Mouse (Mus musculus) stomach, embryonic 15.5 days (tissue): Measurements from ENCODE around the gene Tns1. TPM values are rescaled to one million over a fixed set of nuclear protein-coding genes. Genes with fewer than 3 reads are reported as not detected.
A peak's percentile ranks its signal among the peaks of the same experiment; 100 is the strongest.

Experiments
- ATAC-seq: fragments of 200-750 bp; cut with Nextera tagmentation; 2 replicates; pipeline ENCODE4 v1.8.0; 2017; ENCODE audit warnings: low read depth, moderate number of reproducible peaks, moderate TSS enrichment; ENCODE audit not compliant: insufficient read depth, low FRiP score
- H3K27ac ChIP-seq: fragments of 300-500 bp; sonication (generic); 2 replicates; pipeline ENCODE4 v1.5.1; 2015; ENCODE audit warnings: mild to moderate bottlenecking, inconsistent platforms
- H3K27me3 ChIP-seq: fragments of 300-500 bp; sonication (generic); replicated peaks from 2 replicates; pipeline ENCODE4 v1.6.1; 2015; ENCODE audit warnings: inconsistent platforms
- H3K36me3 ChIP-seq: fragments of 300-500 bp; sonication (generic); 2 replicates; pipeline ENCODE4 v1.6.1; 2015; ENCODE audit warnings: inconsistent platforms
- H3K4me1 ChIP-seq: fragments of 300-500 bp; sonication (generic); 2 replicates; pipeline ENCODE4 v1.6.1; 2015; ENCODE audit warnings: inconsistent platforms
- H3K4me2 ChIP-seq: fragments of 300-500 bp; sonication (generic); 2 replicates; pipeline ENCODE4 v1.6.1; 2015; ENCODE audit warnings: mild to moderate bottlenecking, inconsistent platforms
- H3K4me3 ChIP-seq: fragments of 300-500 bp; sonication (generic); replicated peaks from 2 replicates; pipeline ENCODE4 v1.5.1; 2015; ENCODE audit warnings: inconsistent platforms
- H3K9ac ChIP-seq: fragments of 300-500 bp; sonication (generic); 2 replicates; pipeline ENCODE4 v1.6.1; 2015; ENCODE audit warnings: inconsistent platforms
- H3K9me3 ChIP-seq: fragments of 300-500 bp; sonication (generic); 2 replicates; pipeline ENCODE4 v1.6.1; 2016; ENCODE audit warnings: inconsistent platforms
- WGBS: fragments of 180-500 bp; shearing (Covaris S2); methylation state at CpG from one replicate; pipeline ENCODE4 v1.1.7; 2015; 5-methylcytosine and 5-hydroxymethylcytosine counted together
- polyA plus RNA-seq: library from polyadenylated mRNA; unstranded; fragments of >200 nt; fragmentation: Nextera tagmentation; extraction: Ambion mirVana; gene quantifications from 2 replicates; pipeline ENCODE4 v1.2.1, GENCODE M21; 2015

The Tns1 gene
- polyA plus RNA-seq, 1 experiment from 2014 or later, result 34.5 TPM

DNA sequence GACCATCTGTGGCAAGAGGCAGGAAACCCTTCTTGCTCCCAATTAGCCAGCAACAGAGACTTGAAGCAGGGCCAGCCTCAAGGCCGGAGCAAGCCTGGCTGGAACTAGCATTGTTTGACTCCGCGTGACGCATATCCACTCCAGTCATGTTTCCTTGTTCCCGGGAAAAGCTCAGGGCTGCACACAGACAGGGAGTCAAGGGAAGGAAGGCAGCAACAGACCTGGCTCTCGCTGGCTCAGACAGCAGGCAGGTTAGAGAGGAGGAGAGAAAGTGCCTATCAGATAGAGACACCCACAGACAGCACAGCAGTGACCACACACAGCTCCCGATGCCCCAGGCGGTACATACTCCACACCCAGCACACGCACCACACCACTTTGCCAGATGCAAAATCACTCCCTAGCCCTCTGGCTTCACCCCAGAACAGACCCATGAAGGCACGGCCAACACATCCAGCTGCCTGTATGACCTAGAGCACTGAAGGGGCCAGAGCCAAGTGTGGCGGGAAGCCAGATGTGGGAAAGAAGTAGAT is 96.6 kb downstream of the Tns1 start:
- peak; percentile 28; the same call in 1 of the 2 replicates for ATAC-seq
- Histone ChIP-seq H3K4me2 (peak overlapping the region; percentile 1; the same call in 1 of the 2 replicates), H3K27ac (peak overlapping the region; percentile 71), H3K9ac (no peak overlapping the region), H3K4me1 (peaks cover 80% of the 10 kb centered on the region), H3K36me3 (no peaks in the 10 kb centered on the region), H3K4me3 (no peak overlapping the region), H3K27me3 (no peaks in the 10 kb centered on the region), H3K9me3 (no peaks in the 10 kb centered on the region)
- 25% methylated on average over 11 of the region's 11 CpGs for WGBS

DNA sequence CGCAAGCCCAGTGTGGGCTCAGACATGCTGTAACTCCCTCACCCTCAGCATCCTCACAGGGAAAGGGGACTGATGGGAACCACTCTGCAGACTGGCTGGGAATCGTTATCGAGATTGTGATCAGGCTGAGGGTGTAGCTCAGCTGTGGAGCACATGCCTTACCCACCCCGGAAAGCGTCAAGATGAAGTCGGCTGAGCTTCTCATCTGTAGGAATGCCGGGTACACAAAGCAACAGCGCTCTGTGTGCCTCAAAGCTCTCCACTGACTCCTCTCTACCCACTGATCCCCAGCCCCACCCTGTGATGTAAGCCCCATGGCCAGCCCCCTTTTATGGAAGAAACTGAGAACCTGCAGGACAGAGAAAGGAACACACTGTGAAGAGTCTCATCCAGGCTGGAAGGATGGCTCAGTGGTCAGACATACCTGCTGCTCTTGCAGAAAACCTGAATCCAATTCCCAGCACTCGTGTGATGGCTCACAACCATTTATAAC is 97.5 kb downstream of the Tns1 start:
- no peak for ATAC-seq
- no peaks in the 10 kb centered on the region for H3K9me3 ChIP-seq
- H3K4me3 ChIP-seq, result no peak overlapping the region
- no peaks in the 10 kb centered on the region for H3K27me3 ChIP-seq
- no peak overlapping the region for H3K9ac ChIP-seq
- no peaks in the 10 kb centered on the region for H3K36me3 ChIP-seq
- WGBS, result 66% methylated on average over 9 of the region's 9 CpGs
- H3K27ac ChIP-seq, result peak overlapping the region; percentile 71
- H3K4me1 ChIP-seq, result peaks cover 74% of the 10 kb centered on the region
- H3K4me2 ChIP-seq, result no peak overlapping the region

DNA sequence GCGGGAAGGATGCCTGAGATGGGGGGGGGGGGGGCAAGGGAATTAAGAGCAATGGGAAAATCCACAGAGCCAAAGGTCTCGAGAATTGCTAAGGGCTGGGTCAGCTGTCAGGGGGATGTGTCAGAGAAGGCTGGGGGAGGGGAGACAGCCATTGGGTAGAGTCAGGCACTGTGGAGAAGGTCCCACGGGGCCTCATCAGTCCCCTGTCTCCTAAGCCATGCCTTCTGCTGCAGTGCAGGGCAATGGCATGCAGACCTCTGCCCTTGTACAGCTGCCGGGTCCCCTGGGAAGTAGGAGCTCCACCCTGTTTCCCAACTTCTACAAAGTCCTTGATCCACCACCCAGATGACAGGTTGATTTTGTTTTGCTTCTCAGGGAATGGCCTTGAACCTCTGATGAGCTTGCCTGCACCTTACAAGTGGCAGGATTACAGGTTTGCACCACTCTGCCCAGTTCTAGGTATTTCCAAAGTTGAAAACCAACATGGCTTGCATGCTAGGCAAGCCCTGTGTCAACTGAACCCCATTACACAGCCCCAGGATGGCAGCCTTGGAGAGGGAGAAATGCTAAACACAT is 98.5 kb downstream of the Tns1 start:
- no peak for ATAC-seq
- Histone ChIP-seq H3K9me3 (no peaks in the 10 kb centered on the region), H3K4me2 (no peak overlapping the region)

DNA sequence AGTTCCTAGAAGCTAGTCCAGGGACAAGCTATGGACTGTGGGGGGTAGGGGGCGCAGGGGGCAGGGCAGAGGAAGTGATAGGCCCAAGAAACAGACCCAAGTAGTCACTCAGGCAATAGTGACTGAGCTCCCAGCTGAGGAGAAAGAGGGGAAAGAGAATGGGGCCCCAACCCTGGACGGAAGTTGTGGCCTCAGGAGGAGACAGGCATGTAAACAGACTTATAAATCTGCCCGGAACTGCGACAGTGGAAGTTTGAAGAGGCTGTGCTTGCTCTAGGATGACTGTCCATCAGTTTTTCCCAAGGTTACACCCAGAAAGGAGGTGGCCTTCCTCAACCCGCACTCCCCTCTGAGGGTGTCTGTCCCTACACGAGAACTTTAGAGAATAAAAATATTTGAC is 99.0 kb downstream of the Tns1 start:
- H3K4me3 ChIP-seq, result no peak overlapping the region

More for the DNA sequence above, 98.5 kb downstream of the Tns1 start:
- Histone ChIP-seq H3K4me3 (no peak overlapping the region), H3K27ac (peak overlapping the region; percentile 64; the same call in 1 of the 2 replicates), H3K4me1 (peaks cover 64% of the 10 kb centered on the region), H3K27me3 (no peaks in the 10 kb centered on the region), H3K9ac (no peak overlapping the region), H3K36me3 (no peaks in the 10 kb centered on the region)
- WGBS, result 40% methylated on average over 4 of the region's 4 CpGs

DNA sequence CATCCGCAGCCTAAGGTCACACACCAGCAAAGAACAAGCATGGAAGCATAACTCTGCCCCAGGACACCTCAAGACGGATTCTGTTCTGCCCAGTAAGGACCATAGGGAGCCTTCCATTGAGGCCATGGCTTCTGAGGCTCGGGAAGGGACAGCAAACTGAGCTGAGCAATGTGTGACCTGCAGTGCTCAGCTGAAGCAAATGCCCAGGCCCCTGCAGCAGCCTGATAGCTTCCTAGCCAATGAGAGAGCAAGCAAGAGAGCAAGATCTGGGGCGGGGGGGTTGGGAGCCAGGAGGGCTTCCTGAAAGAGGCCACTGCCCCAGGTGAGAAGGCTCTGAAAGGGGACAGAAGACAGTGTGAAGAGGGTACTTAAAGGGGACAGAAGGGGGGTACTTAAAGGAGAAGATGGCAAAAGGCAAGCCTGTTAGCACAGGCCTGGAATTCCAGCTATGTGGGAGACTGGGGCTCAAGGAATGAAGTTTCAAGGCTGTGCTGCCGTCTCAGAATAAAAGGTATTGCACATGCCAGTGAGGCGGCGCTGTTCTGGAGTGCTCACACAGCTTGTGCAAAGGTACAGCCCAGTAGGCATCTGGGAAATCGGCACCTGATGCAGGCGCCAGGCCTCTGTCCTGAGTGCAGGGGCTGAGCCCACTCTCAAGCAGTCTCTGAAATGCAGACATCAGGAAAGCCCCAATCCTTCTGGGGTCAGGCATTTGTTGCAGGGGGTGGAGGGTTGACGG is 99.6 kb downstream of the Tns1 start:
- 47% methylated on average over 10 of the region's 10 CpGs for WGBS
- ATAC-seq, result peak; percentile 17; the same call in 1 of the 2 replicates
- no peaks in the 10 kb centered on the region for H3K9me3 ChIP-seq
- H3K27ac ChIP-seq, result peak overlapping the region; percentile 64
- H3K27me3 ChIP-seq, result no peaks in the 10 kb centered on the region
- H3K4me2 ChIP-seq, result no peak overlapping the region
- H3K9ac ChIP-seq, result no peak overlapping the region
- H3K4me1 ChIP-seq, result peaks cover 54% of the 10 kb centered on the region
- no peak overlapping the region for H3K4me3 ChIP-seq
- no peaks in the 10 kb centered on the region for H3K36me3 ChIP-seq

More for the DNA sequence above, 99.0 kb downstream of the Tns1 start:
- Histone ChIP-seq H3K4me2 (no peak overlapping the region), H3K9ac (no peak overlapping the region), H3K9me3 (no peaks in the 10 kb centered on the region), H3K4me1 (peaks cover 59% of the 10 kb centered on the region), H3K27ac (peak overlapping the region; percentile 64), H3K27me3 (no peaks in the 10 kb centered on the region), H3K36me3 (no peaks in the 10 kb centered on the region)
- no peak for ATAC-seq
- WGBS, result 23% methylated on average over 6 of the region's 6 CpGs

DNA sequence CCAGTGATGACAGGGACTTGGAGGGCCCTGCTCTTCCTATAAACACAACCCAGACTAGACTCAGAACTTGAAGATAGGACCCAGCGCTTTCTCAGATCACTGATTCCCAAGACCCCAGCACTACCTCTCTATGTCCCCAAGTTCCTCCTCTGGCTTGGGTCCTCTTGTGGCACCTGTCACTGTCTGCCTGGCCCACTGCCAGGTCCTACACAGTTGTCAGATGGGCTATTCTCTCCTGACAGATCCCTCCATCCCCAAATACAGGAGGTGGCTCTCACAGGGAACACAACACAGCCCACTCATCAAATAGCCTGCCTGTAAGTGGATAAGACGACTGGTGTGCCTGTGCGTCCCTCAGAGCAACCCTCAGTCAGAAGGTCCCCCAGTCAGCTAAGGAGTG is 101.3 kb downstream of the Tns1 start:
- Histone ChIP-seq H3K4me1 (peaks cover 40% of the 10 kb centered on the region), H3K36me3 (no peaks in the 10 kb centered on the region), H3K9ac (no peak overlapping the region), H3K4me3 (no peak overlapping the region), H3K4me2 (no peak overlapping the region), H3K27ac (no peak overlapping the region), H3K27me3 (no peaks in the 10 kb centered on the region), H3K9me3 (no peaks in the 10 kb centered on the region)
- ATAC-seq, result no peak
- 92% methylated on average over 3 of the region's 3 CpGs for WGBS

DNA sequence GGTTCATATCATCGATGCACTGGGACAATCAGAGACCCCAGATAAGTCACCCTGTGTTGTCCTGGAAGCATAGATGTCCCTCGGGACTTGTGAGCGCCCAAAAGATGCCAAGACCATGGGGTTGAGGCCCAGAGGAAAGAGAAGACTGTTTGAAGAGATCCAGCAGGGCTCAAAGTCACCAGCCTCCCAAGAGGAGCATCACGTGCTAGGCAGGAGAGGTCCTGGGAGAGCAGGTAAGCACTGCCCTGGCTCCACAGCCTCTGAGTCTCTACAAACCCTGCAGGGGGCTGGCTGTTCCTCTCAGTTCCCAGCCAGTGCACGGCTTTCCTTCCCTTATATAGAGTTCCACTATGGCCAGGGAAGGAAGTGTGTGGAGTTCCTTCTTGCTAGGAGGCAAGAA is 101.7 kb downstream of the Tns1 start:
- Histone ChIP-seq H3K27me3 (no peaks in the 10 kb centered on the region), H3K4me1 (peaks cover 35% of the 10 kb centered on the region), H3K4me3 (no peak overlapping the region), H3K4me2 (no peak overlapping the region), H3K27ac (no peak overlapping the region), H3K9ac (no peak overlapping the region), H3K9me3 (no peaks in the 10 kb centered on the region), H3K36me3 (no peaks in the 10 kb centered on the region)
- no peak for ATAC-seq
- WGBS, result 79% methylated on average over 5 of the region's 5 CpGs

DNA sequence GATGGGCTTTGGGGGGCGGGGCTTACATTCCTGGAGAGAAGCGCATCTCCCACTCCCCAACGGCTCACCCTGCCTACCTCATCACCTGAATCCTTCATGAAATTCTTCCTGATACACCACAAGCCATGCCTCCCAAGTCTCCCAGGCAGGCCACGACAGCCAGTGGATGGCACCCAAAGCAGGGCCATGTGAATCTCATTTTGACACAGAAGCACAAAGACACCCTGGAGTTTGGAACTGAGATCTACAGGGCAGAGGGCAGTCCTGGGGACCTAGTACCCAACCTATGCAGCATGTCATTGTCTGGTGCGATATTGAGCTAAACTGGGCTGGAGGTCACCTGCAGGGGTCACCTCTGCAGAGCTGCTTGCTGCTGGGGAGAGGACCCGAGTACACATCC is 104.0 kb downstream of the Tns1 start:
- 69% methylated on average over 6 of the region's 6 CpGs for WGBS
- H3K36me3 ChIP-seq, result no peaks in the 10 kb centered on the region
- no peak overlapping the region for H3K4me2 ChIP-seq
- H3K27ac ChIP-seq, result no peak overlapping the region
- H3K27me3 ChIP-seq, result no peaks in the 10 kb centered on the region
- H3K4me3 ChIP-seq, result no peak overlapping the region
- peaks cover 33% of the 10 kb centered on the region for H3K4me1 ChIP-seq
- H3K9ac ChIP-seq, result no peak overlapping the region
- no peak for ATAC-seq
- no peaks in the 10 kb centered on the region for H3K9me3 ChIP-seq

DNA sequence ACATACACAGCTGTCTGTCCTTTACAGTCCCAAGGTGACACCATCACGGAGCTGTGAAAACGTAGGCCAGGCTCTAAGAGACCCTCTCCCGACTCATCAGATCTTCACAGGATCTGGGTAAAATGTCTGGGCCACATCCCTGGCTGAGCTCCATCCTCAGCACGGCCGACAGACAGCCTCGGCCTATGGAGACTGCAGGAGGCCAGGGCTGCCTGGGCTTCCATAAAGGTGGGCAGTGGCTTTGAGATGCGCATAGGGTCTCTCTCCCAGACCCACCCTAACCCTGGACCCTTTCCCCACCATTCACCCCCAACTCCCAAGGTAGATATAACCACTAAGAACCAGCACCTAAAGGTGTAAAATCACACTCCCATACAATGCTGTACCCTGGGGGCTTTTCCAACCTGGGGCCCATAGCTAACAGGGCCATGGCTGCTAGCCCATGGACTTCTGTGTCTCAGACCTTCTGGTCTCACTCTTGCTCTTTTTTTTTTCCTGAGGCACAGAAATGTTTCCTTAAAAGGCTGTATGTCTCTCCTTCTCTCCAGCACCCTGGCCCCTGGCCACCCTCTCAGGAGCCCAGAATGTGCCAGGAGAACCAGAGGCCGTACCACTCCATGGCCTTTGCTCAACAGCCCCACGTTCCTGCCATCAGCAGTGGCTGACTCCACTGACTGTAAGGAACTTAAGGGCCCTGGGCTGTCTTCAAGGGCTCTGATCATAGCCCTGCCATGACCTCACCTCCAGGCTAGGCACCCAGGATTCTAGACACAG is 106.7 kb downstream of the Tns1 start:
- Histone ChIP-seq H3K9ac (no peak overlapping the region), H3K4me1 (peaks cover 25% of the 10 kb centered on the region), H3K36me3 (no peaks in the 10 kb centered on the region), H3K4me3 (no peak overlapping the region), H3K9me3 (no peaks in the 10 kb centered on the region), H3K4me2 (no peak overlapping the region), H3K27ac (no peak overlapping the region), H3K27me3 (no peaks in the 10 kb centered on the region)
- no peak for ATAC-seq
- WGBS, result 75% methylated on average over 9 of the region's 9 CpGs

DNA sequence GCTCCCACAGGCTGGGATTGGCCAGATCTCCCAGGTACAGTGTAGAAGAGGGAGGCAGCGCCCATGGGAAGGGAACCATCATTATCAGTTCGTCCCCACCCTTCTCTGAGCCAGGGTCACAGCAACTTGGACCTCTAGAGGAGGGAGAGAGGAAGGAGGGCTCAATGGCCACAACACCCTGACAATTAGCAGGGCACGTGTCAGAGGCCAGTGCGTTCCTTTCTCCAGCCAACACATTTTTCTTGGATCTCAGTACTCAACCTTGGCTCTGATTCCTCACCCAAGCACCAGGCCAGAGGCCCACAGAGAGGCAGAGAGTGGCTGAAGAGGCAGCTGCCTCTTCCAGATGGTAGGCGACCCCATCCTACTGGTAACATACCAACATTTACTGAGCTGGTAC is 107.6 kb downstream of the Tns1 start:
- no peak for ATAC-seq
- H3K9ac ChIP-seq, result no peak overlapping the region
- no peak overlapping the region for H3K4me3 ChIP-seq
- no peak overlapping the region for H3K4me2 ChIP-seq
- no peaks in the 10 kb centered on the region for H3K36me3 ChIP-seq
- no peaks in the 10 kb centered on the region for H3K9me3 ChIP-seq
- H3K27ac ChIP-seq, result no peak overlapping the region
- peaks cover 25% of the 10 kb centered on the region for H3K4me1 ChIP-seq
- WGBS, result 67% methylated on average over 5 of the region's 5 CpGs
- no peaks in the 10 kb centered on the region for H3K27me3 ChIP-seq

DNA sequence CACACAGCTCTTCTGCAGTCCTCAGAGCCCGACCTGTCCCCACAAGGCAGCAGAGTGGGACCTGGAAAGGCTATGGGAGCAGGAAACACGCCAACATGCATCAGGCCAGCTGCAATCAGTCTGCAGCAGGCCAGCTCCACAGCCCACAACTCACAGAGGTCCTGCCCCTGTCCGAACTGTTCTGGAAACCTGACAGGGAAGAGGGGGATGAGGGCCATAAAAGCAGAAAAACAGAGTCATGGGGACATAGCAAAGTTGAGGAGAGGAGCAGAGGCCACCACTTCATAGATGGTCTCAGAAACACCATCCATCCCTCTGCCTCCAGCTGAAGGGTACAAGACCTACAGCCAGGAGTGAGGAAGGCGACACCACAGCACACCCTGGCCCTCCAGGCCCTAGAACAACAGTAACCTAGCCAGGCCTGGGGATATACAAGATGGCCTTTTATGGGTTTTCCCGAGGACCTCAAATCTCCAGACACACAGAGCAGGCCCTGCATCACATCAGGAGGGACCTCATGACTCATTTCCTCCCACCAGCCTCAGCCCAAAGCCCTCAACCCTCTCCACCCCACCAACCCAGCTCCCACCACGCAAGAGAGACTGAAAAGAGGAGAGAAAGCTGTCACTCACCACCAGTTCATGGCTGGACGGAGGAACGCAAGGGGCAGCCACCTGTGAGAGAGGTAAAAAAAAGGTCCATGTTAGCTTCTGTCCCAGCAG is 108.6 kb downstream of the Tns1 start:
- no peak for ATAC-seq
- H3K27me3 ChIP-seq, result no peaks in the 10 kb centered on the region
- no peak overlapping the region for H3K9ac ChIP-seq
- no peak overlapping the region for H3K4me3 ChIP-seq
- whole genome bisulfite sequencing, result 54% methylated on average over 8 of the region's 8 CpGs
- H3K4me2 ChIP-seq, result no peak overlapping the region
- peak overlapping the region; percentile 54; the same call in 1 of the 2 replicates for H3K27ac ChIP-seq
- peaks cover 25% of the 10 kb centered on the region for H3K4me1 ChIP-seq
- no peaks in the 10 kb centered on the region for H3K36me3 ChIP-seq
- H3K9me3 ChIP-seq, result no peaks in the 10 kb centered on the region
